Mouse (Mus musculus) heart, embryonic 12.5 days (tissue): ENCODE results near the gene Rnf214. TPM values are rescaled to one million over a fixed set of nuclear protein-coding genes. Genes with fewer than 3 reads are reported as not detected.

Experiments used
- microRNA-seq: library from miRNA; unstranded; fragments of <30 nt; microRNA quantifications from one replicate; pipeline ENCODE4, GENCODE M21; 2017
- polyA plus RNA-seq: library from polyadenylated mRNA; unstranded; fragments of >200 nt; fragmentation: Nextera tagmentation; extraction: Ambion mirVana; gene quantifications from 2 replicates; pipeline ENCODE4 v1.2.1, GENCODE M21; 2016

The Rnf214 gene
- polyA plus RNA-seq, 1 experiment from 2014 or later, result 43.6 TPM

Small RNA genes lying within 50 kb of the gene (microRNA-seq; reads per million reads assigned to microRNA genes)
- gene Mir7087, result not detected

Other genes with a start within 250 kb of the Rnf214 start
- gene Cep164, start 78.2 kb downstream of the Rnf214 start, polyA plus RNA-seq, result 14.3 and 19.0 TPM in 2 replicates
- gene Bace1, start 68.3 kb downstream of the Rnf214 start, polyA plus RNA-seq, result 21.4 and 22.0 TPM in 2 replicates
- 19.4 and 19.7 TPM in 2 replicates for gene Pcsk7, start 414 bp downstream of the Rnf214 start, polyA plus RNA-seq
- 236 and 253 TPM in 2 replicates for gene Tagln, start 29.1 kb upstream of the Rnf214 start, polyA plus RNA-seq
- gene Sidt2, start 48.3 kb upstream of the Rnf214 start, polyA plus RNA-seq, result 48.5 and 53.5 TPM in 2 replicates
- 173 and 175 TPM in 2 replicates for gene Pafah1b2, start 105.8 kb upstream of the Rnf214 start, polyA plus RNA-seq
- gene Sik3, start 105.9 kb upstream of the Rnf214 start, polyA plus RNA-seq, result 13.9 and 15.0 TPM in 2 replicates